Mouse (Mus musculus) MEL (cell line): ENCODE data around the gene Gm11027. TPM values are rescaled to one million over a fixed set of nuclear protein-coding genes. Genes with fewer than 3 reads are reported as not detected.

Experiments used
- DNase-seq: peaks from one replicate; pipeline ENCODE4 v3.0.0; 2011; ENCODE audit warnings: low read depth, low spot score
- H3K27ac ChIP-seq: 2 replicates; pipeline ENCODE4 v1.5.1; 2012; ENCODE audit warnings: low read depth, mild to moderate bottlenecking, control low read depth, low read length, moderate library complexity; ENCODE audit not compliant: control insufficient read depth
- H3K27me3 ChIP-seq, 2 experiments: fragments of 150-350 bp in 1 of 2; sonication (generic) in 1 of 2; 2 replicates each; pipeline ENCODE4 v1.6.1; 2012; ENCODE audit warnings: low read length in 2 of 2, mild to moderate bottlenecking in 2 of 2, improper control_type of control experiment in 1 of 2, moderate library complexity in 1 of 2; ENCODE audit not compliant: insufficient read depth in 2 of 2, control insufficient read depth in 1 of 2
- H3K36me3 ChIP-seq, 2 experiments: 2 replicates each; pipeline ENCODE4 v1.6.1; 2012 to 2014; ENCODE audit warnings: low read length in 2 of 2, improper control_type of control experiment in 1 of 2, inconsistent platforms in 1 of 2, mild to moderate bottlenecking in 1 of 2; ENCODE audit not compliant: insufficient read depth in 2 of 2, control insufficient read depth in 1 of 2
- H3K4me1 ChIP-seq, 2 experiments: fragments of 150-350 bp in 1 of 2; sonication (generic) in 1 of 2; 2 replicates each; pipeline ENCODE4 v1.6.1; 2012; ENCODE audit warnings: low read length in 2 of 2, improper control_type of control experiment in 1 of 2, mild to moderate bottlenecking in 1 of 2; ENCODE audit not compliant: insufficient read depth in 2 of 2, control insufficient read depth in 1 of 2
- H3K4me3 ChIP-seq, 2 experiments: fragments of 150-350 bp in 1 of 2; sonication (generic) in 1 of 2; 2 replicates each; pipeline ENCODE4 v1.5.1; 2012; ENCODE audit warnings: low read depth in 2 of 2, low read length in 2 of 2, mild to moderate bottlenecking in 2 of 2, moderate library complexity in 2 of 2, control low read depth in 1 of 2, improper control_type of control experiment in 1 of 2; ENCODE audit not compliant: control insufficient read depth in 1 of 2, insufficient read depth in 1 of 2
- H3K79me2 ChIP-seq: 2 replicates; pipeline ENCODE4 v1.6.1; 2012; ENCODE audit warnings: mild to moderate bottlenecking, low read length, moderate library complexity; ENCODE audit not compliant: control insufficient read depth, poor library complexity, insufficient read depth
- H3K9ac ChIP-seq: 2 replicates; pipeline ENCODE4 v1.6.1; 2012; ENCODE audit warnings: low read depth, mild to moderate bottlenecking, control low read depth, low read length, moderate library complexity; ENCODE audit not compliant: control insufficient read depth, poor library complexity, severe bottlenecking
- H3K9me3 ChIP-seq: fragments of 150-350 bp; sonication (generic); replicated peaks from 2 replicates; pipeline ENCODE4 v1.6.1; 2012; ENCODE audit warnings: mild to moderate bottlenecking, low read length, improper control_type of control experiment, moderate library complexity; ENCODE audit not compliant: insufficient read depth
- CHD1 ChIP-seq: IDR thresholded peaks from 2 replicates; pipeline ENCODE4 v1.6.1; 2012; ENCODE audit warnings: low read depth, mild to moderate bottlenecking, inconsistent platforms, low read length, improper control_type of control experiment
- CHD2 ChIP-seq: IDR thresholded peaks from 2 replicates; pipeline ENCODE4 v1.6.1; 2011; ENCODE audit warnings: low read length, improper control_type of control experiment
- CTCF ChIP-seq, 3 experiments: IDR thresholded peaks in 2 of 3; conservative IDR thresholded peaks in 1 of 3; 2 replicates each; pipeline ENCODE4 v1.5.1; 2011 to 2012; ENCODE audit warnings: low read length in 3 of 3, low read depth in 2 of 3, mild to moderate bottlenecking in 2 of 3, improper control_type of control experiment in 1 of 3, inconsistent platforms in 1 of 3, mixed read lengths in 1 of 3, moderate library complexity in 1 of 3; ENCODE audit not compliant: control insufficient read depth in 1 of 3, insufficient read depth in 1 of 3, poor library complexity in 1 of 3, severe bottlenecking in 1 of 3
- E2F4 ChIP-seq: IDR thresholded peaks from 2 replicates; pipeline ENCODE4 v1.6.1; 2011; ENCODE audit warnings: low read depth, low read length, improper control_type of control experiment, borderline replicate concordance
- EP300 ChIP-seq, 2 experiments: IDR thresholded peaks; 2 replicates each; pipeline ENCODE4 v1.6.1; 2011; ENCODE audit warnings: improper control_type of control experiment in 2 of 2, low read length in 2 of 2, low read depth in 1 of 2, mild to moderate bottlenecking in 1 of 2
- GABPA ChIP-seq: IDR thresholded peaks from 2 replicates; pipeline ENCODE4 v1.6.1; 2012; ENCODE audit warnings: low read depth, mild to moderate bottlenecking, inconsistent platforms, low read length, improper control_type of control experiment, moderate library complexity
- GATA1 ChIP-seq: IDR thresholded peaks from 2 replicates; pipeline ENCODE4 v1.6.1; 2011; ENCODE audit warnings: low read depth, low read length, improper control_type of control experiment
- HCFC1 ChIP-seq: IDR thresholded peaks from 2 replicates; pipeline ENCODE4 v1.6.1; 2012; ENCODE audit warnings: low read depth, mild to moderate bottlenecking, inconsistent platforms, low read length, improper control_type of control experiment, moderate library complexity
- JUND ChIP-seq: IDR thresholded peaks from 2 replicates; pipeline ENCODE4 v1.6.1; 2011; ENCODE audit warnings: low read depth, mild to moderate bottlenecking, improper control_type of control experiment, low read length
- KAT2A ChIP-seq: conservative IDR thresholded peaks from 2 replicates; pipeline ENCODE4 v1.6.1; 2012; ENCODE audit warnings: low read depth, low read length, improper control_type of control experiment, inconsistent platforms
- MAX ChIP-seq: IDR thresholded peaks from 2 replicates; pipeline ENCODE4 v1.6.1; 2011; ENCODE audit warnings: low read length, improper control_type of control experiment
- MAZ ChIP-seq: IDR thresholded peaks from 2 replicates; pipeline ENCODE4 v1.6.1; 2012; ENCODE audit warnings: low read depth, mild to moderate bottlenecking, inconsistent platforms, low read length, improper control_type of control experiment
- MXI1 ChIP-seq: IDR thresholded peaks from 2 replicates; pipeline ENCODE4 v1.6.1; 2011; ENCODE audit warnings: mild to moderate bottlenecking, low read depth, low read length, improper control_type of control experiment
- MYB ChIP-seq: IDR thresholded peaks from 2 replicates; pipeline ENCODE4 v1.6.1; 2011; ENCODE audit warnings: mild to moderate bottlenecking, low read depth, low read length, improper control_type of control experiment
- MYC ChIP-seq: IDR thresholded peaks from 2 replicates; pipeline ENCODE4 v1.6.1; 2011; ENCODE audit warnings: low read depth, mild to moderate bottlenecking, low read length, improper control_type of control experiment, moderate library complexity
- POLR2A ChIP-seq, 2 experiments: IDR thresholded peaks; 2 replicates each; pipeline ENCODE4 v1.6.1; 2011 to 2012; ENCODE audit warnings: low read length in 2 of 2, mild to moderate bottlenecking in 2 of 2, control low read depth in 1 of 2, improper control_type of control experiment in 1 of 2, low read depth in 1 of 2, moderate library complexity in 1 of 2; ENCODE audit not compliant: control insufficient read depth in 1 of 2, insufficient read depth in 1 of 2, poor library complexity in 1 of 2
- RAD21 ChIP-seq: IDR thresholded peaks from 2 replicates; pipeline ENCODE4 v1.6.1; 2011; ENCODE audit warnings: mild to moderate bottlenecking, low read depth, low read length, improper control_type of control experiment
- SIN3A ChIP-seq: IDR thresholded peaks from 2 replicates; pipeline ENCODE4 v1.6.1; 2012; ENCODE audit warnings: low read length, improper control_type of control experiment, inconsistent platforms
- SMC3 ChIP-seq: IDR thresholded peaks from 2 replicates; pipeline ENCODE4 v1.6.1; 2011; ENCODE audit warnings: low read depth, low read length, improper control_type of control experiment
- TAL1 ChIP-seq: IDR thresholded peaks from 2 replicates; pipeline ENCODE4 v1.6.1; 2012; ENCODE audit warnings: mild to moderate bottlenecking, inconsistent platforms, low read length, moderate library complexity, mixed read lengths
- TCF12 ChIP-seq: IDR thresholded peaks from 2 replicates; pipeline ENCODE4 v1.6.1; 2014; ENCODE audit warnings: low read depth, mild to moderate bottlenecking, inconsistent platforms, low read length, improper control_type of control experiment, moderate library complexity
- USF2 ChIP-seq, 2 experiments: IDR thresholded peaks; 2 replicates each; pipeline ENCODE4 v1.6.1; 2011 to 2012; ENCODE audit warnings: improper control_type of control experiment in 2 of 2, low read length in 2 of 2, borderline replicate concordance in 1 of 2, inconsistent platforms in 1 of 2, low read depth in 1 of 2, mild to moderate bottlenecking in 1 of 2; ENCODE audit not compliant: insufficient read depth in 1 of 2
- ZC3H11A ChIP-seq: IDR thresholded peaks from 2 replicates; pipeline ENCODE4 v1.6.1; 2012; ENCODE audit warnings: low read depth, mild to moderate bottlenecking, inconsistent platforms, low read length, improper control_type of control experiment
- ZKSCAN1 ChIP-seq: IDR thresholded peaks from 2 replicates; pipeline ENCODE4 v1.6.1; 2012; ENCODE audit warnings: low read depth, mild to moderate bottlenecking, inconsistent platforms, low read length, improper control_type of control experiment, moderate library complexity
- ZMIZ1 ChIP-seq: IDR thresholded peaks from 2 replicates; pipeline ENCODE4 v1.6.1; 2012; ENCODE audit warnings: low read depth, mild to moderate bottlenecking, inconsistent platforms, low read length, improper control_type of control experiment, moderate library complexity
- ZNF384 ChIP-seq: IDR thresholded peaks from 2 replicates; pipeline ENCODE4 v1.6.1; 2012; ENCODE audit warnings: low read depth, mild to moderate bottlenecking, inconsistent platforms, low read length, improper control_type of control experiment
- polyA plus RNA-seq, 2 experiments: library from polyadenylated mRNA; stranded (reverse) in 1 of 2; unstranded in 1 of 2; fragments of >175 nt in 1 of 2; fragments of >200 nt in 1 of 2; gene quantifications; 2 replicates each; pipeline versions ENCODE4 v1.2.1 to v1.2.4; 2012; ENCODE audit warnings: low replicate concordance in 2 of 2, low read depth in 1 of 2; ENCODE audit not compliant: insufficient read length in 2 of 2, insufficient read depth in 1 of 2, missing spikeins in 1 of 2
- total RNA-seq: library from RNA; depleted of rRNA; stranded (reverse); fragments of 300-350 nt; gene quantifications from 2 replicates; pipeline ENCODE4 v1.2.3, GENCODE M21; 2012

Gene Gm11027
- total and polyA plus RNA-seq, 3 experiments: not detected

DNA sequence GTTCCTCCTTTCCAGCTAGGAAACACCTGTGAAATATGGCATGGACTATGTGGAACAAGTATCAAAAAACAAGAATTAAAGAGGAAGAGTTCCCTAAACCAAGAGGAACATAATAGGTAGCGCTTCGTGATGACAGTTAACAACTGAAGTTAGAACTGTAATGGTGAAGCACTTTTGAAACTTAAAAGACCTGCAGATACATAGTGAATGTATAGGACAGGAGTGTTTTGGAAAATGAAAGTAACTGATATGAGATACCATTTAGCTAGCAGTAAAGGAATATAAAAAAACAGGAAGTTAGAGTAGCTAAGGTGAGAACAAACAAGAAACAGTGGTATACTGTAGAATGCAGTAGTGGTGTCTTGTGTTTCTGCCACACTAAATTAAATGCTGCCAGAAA lies 7.7 kb downstream of the Gm11027 start:
- Histone ChIP-seq H3K4me1 (peaks cover 21 to 31% of the 10 kb centered on the region in 2 experiments), H3K9me3 (no peaks in the 10 kb centered on the region), H3K9ac (peak overlapping the region; percentile 80), H3K27ac (peak overlapping the region; percentile 12; the same call in 1 of the 2 replicates), H3K79me2 (peaks cover 50% of the 10 kb centered on the region), H3K4me3 (peak overlapping the region in 1 of 2 experiments; percentile 89; a peak in 2 of 4 replicates), H3K36me3 (peaks cover 5 to 40% of the 10 kb centered on the region in 2 experiments), H3K27me3 (no peaks in the 10 kb centered on the region)
- no peak for TF ChIP-seq SIN3A
- no peak for TF ChIP-seq E2F4
- 0 out of 2 replicates have a peak, but pooled peaks have one; percentile 21 for TF ChIP-seq GATA1
- TF ChIP-seq EP300 (IDR thresholded peaks at IDR 0.05; ENCODE audit: low read depth in 1 of 2, low read length in 2 of 2): no peak
- peak; percentile 84 for DNase-seq

DNA sequence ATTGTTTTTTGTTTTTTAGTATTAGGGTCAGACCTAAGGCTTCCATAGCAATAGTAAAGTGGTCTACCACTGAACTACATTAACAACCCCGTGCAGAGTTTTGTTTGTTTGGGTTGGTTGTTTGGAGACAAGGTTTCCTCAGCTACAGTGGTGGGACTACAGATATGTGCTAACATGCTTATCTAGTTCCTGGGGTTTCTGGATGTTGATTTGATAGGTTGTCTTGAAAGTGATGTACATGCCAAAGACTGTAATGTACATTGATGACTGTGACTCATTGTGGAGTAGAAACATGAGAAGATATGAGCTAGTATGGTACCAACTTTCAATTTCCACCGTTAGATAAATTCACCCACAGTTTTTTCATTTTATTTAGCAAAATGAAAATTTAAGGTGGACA lies 8.3 kb downstream of the Gm11027 start:
- Histone ChIP-seq H3K4me1 (peaks cover 14 to 29% of the 10 kb centered on the region in 2 experiments), H3K9ac (peak overlapping the region; percentile 43), H3K27me3 (no peaks in the 10 kb centered on the region), H3K36me3 (peaks cover 7 to 36% of the 10 kb centered on the region in 2 experiments), H3K4me3 (peak overlapping the region; percentile 26 to 89; a peak in 3 of 4 replicates), H3K79me2 (peaks cover 55% of the 10 kb centered on the region), H3K27ac (peak overlapping the region; percentile 45), H3K9me3 (no peaks in the 10 kb centered on the region)
- DNase-seq: peak; percentile 84
- no peak for TF ChIP-seq CTCF (IDR thresholded peaks at IDR 0.05 in 2 of 3, conservative IDR thresholded peaks at IDR 0.05 in 1 of 3; ENCODE audit: control insufficient read depth in 1 of 3, insufficient read depth in 1 of 3, low read depth in 2 of 3, low read length in 3 of 3, poor library complexity in 1 of 3, severe bottlenecking in 1 of 3)
- no peak for TF ChIP-seq TAL1
- TF ChIP-seq GATA1: peak; percentile 90
- TF ChIP-seq, all 39 proteins: peak for 1

DNA sequence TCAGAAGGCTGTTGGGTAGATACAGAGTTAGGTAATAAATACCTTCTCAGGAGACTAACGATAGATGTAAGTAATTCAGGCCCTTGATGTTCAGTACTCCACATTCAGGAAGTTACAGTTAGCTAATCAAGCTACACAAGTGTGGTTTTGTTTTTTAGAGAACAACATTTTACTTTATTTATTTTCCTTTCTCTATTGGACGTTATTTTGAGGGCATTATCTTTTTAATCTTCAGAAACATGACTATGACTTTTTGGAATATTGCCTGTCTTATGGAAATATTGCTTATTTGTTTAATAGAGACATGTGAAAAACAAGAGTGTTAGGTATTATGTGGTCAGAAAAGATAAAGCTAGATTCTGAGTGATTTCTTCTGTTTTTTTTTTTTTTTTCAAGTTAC lies 18.0 kb downstream of the Gm11027 start:
- H3K79me2 ChIP-seq: peaks cover 57% of the 10 kb centered on the region
- peak overlapping the region in 1 of 2 experiments; percentile 33; a peak in 2 of 4 replicates for H3K4me3 ChIP-seq
- TF ChIP-seq ZMIZ1 (no peak; the same call in 1 of the 2 replicates), TCF12 (peak; percentile 82), ZNF384 (peak; percentile 78), KAT2A (no peak), ZC3H11A (no peak), GATA1 (peak; percentile 89), MXI1 (peak; percentile 51), CHD2 (no peak), MYC (0 out of 2 replicates have a peak, but pooled peaks have one; percentile 53), MYB (peak; percentile 90), RAD21 (no peak), MAX (no peak), SMC3 (no peak), ZKSCAN1 (no peak), JUND (no peak), MAZ (no peak), POLR2A (IDR thresholded peaks at IDR 0.05; ENCODE audit: control insufficient read depth in 1 of 2, insufficient read depth in 1 of 2, low read depth in 1 of 2, low read length in 2 of 2, poor library complexity in 1 of 2) (no peak), TAL1 (no peak), USF2 (IDR thresholded peaks at IDR 0.05; ENCODE audit: borderline replicate concordance in 1 of 2, insufficient read depth in 1 of 2, low read depth in 1 of 2, low read length in 2 of 2) (no peak), E2F4 (no peak), HCFC1 (peak; percentile 61; the same call in 1 of the 2 replicates), CHD1 (peak; percentile 64; the same call in 1 of the 2 replicates), GABPA (no peak)

More for the DNA sequence above, 18.0 kb downstream of the Gm11027 start:
- Histone ChIP-seq H3K27me3 (no peaks in the 10 kb centered on the region), H3K27ac (no peak overlapping the region), H3K9me3 (no peaks in the 10 kb centered on the region), H3K9ac (peak overlapping the region; percentile 13; the same call in 1 of the 2 replicates), H3K36me3 (peaks cover 6 to 40% of the 10 kb centered on the region in 2 experiments), H3K4me1 (peaks cover 18 to 21% of the 10 kb centered on the region in 2 experiments)
- peak; percentile 82 for DNase-seq
